Mouse (Mus musculus) frontal cortex, adult 2 months (tissue): ENCODE measurements around the gene Olfr450. TPM values are rescaled to one million over a fixed set of nuclear protein-coding genes. Genes with fewer than 3 reads are reported as not detected.
A peak's percentile ranks its signal among the peaks of the same experiment; 100 is the strongest.

ENCODE experiments used
- DNase-seq, 2 experiments: peaks; one replicate each; pipeline ENCODE4 v3.0.0; 2022; ENCODE audit warnings: low spot score in 1 of 2; ENCODE audit errors: extremely low spot score in 1 of 2
- polyA plus RNA-seq: library from polyadenylated mRNA; depleted of rRNA; stranded (reverse); fragments of >200 nt; gene quantifications from 2 replicates; pipeline ENCODE4 v1.2.3, GENCODE M21; 2012; rRNA removed

Gene Olfr450
- polyA plus RNA-seq, result not detected in 2 replicates

DNA sequence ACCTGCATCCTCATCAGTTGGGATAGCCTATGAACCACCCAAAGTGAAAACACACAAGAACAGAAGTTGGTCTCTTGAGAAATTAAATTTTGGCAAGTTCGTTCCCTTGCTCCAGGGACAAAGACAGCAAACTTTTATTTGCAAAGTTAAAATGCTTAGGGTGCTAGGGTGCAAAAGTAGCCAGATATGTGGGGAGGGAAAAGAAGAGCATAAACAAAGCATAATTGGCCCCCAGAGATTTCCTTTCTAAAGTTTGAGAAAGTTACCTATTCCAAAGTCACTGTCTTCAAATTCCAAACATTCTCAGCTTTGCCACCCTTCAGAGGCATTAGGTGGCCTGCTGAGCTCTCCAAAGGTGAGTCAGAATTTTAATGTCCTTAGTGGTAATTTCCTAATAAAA, at the start of gene Olfr450:
TSS of gene Olfr450 (plus strand) at position 301 of the 400 bp plus-strand sequence.
- no peak for DNase-seq

DNA sequence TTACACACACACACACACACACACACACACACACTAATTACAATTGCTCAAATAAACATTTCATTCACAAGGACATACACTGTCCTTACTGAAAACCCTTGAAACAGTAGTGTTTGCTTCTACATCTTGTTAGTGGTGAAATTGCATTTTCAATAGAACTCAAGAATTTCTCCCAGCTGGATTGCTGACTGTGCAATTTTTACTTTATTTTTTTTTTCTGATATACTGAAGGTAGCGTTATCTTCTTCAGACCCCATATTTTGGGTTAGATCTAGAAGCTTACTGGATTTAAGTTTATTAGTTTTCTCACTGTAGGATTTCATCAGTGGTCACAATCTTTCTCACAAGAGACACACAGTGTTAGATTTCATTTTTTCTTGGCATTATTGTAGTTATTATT, 34.7 kb upstream of the Olfr450 start:
- no peak for DNase-seq

DNA sequence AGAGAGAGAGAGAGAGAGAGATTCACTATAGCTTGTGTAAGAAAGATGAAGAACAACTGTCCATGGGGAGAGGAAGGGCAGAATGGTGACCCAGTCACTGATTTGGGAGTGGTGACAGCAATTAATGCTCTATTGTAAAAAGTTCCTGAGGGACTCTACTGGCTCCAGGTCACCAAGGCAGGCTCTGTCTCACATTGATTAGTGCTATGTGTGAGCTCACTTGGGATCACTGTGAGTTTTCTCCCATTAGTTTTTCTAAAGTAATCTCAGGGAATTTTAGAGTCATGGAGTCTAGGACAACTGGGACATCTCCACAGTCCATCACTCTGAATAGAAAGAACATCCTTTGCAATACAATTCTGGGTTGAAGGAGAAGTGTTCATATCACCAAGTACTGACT, 26.9 kb upstream of the Olfr450 start, which contains the start of gene Olfr452:
TSS of gene Olfr452 (plus strand) at position 301 of the 400 bp plus-strand sequence.
- no peak for DNase-seq

DNA sequence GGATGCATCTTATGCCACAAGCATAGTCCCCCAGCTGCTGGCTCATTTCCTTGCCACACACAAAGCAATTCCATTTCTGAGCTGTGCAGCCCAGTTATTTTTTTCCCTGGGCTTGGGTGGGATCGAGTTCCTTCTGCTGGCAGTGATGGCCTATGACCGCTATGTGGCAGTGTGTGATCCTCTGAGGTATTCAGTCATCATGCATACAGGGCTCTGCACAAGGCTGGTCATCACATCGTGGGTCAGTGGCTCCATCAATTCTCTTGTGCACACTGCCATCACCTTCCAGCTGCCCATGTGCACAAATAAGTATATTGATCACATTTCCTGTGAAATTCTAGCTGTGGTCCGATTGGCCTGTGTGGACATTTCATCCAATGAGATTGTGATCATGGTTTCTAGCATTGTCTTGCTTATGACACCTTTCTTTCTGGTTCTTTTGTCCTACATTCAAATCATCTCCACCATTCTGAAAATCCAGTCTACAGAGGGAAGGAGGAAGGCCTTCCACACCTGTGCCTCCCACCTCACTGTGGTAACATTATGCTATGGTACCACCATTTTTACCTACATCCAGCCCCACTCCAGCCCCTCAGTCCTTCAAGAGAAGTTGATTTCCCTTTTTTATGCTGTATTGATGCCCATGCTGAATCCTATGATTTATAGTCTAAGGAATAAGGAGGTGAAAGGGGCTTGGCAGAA, 21.3 kb upstream of the Olfr450 start:
- no peak for DNase-seq

DNA sequence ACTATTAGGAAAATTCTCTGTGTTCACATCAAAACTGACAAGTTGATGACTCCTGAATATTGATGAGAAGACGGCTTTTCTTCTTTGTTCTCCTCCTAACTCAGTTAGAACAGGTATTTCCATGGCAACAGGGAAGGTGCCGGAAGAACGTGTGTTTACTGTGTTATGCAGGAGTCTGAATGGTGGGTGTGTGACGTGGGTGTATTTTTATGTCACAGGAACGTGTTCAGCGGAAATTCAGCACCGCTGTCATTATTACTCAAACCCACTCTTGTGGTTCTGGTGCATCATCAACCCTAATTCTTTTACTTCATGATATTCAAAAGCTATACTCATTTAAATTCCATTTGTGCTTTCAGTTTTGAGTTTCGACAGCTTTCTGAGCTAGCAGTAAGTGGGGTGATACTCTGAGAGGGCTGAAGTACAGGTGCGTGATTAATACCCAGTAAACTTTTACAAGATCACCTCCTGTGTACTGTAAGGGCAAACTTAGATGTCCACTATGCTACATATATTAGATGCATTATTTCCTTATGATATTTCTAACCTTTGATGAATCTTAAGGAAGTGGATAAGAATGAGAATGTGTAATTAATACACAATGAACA, 20.7 kb upstream of the Olfr450 start:
- peak in 1 of 2 experiments; percentile 25 for DNase-seq

DNA sequence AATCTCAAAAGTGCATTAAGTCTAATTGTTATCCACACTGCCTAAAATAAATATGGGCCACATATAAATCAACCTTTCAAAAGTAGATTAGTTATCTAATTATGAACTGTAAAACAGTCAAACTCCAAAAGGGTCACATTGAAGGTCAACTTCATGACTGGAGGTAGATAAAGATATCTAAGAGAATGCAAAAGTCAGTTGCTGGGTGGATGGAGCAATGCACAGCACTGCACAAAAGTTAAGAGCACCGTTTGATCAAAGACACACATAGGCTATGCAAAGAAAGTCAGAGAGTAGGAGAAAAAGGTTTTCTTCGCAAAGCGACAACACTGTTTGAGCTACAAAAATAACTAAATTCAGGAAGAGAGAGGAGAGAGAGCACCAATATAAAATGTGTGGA, 16.8 kb upstream of the Olfr450 start:
- no peak for DNase-seq

DNA sequence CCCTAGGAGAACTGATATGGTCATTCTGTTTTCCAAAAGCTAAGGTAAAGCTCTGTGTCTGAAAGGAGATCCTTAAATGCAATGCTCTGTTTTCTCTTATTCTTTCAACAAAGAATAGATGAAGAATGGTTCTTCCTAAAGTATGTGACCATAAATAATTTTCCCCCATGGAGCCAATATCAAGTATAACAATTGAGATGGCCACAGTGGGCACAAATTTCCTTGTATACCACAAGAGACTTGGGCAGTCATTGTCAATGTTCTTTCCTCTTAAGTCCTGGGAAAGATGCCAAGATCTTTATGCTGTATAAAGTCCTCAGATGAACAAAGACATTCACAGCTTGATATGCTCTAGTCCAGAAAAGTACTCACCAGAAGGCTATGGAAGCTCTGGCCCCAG, 22.3 kb downstream of the Olfr450 start, which contains the start of gene Olfr449:
TSS of gene Olfr449 (plus strand) at position 301 of the 400 bp plus-strand sequence.
- no peak for DNase-seq

DNA sequence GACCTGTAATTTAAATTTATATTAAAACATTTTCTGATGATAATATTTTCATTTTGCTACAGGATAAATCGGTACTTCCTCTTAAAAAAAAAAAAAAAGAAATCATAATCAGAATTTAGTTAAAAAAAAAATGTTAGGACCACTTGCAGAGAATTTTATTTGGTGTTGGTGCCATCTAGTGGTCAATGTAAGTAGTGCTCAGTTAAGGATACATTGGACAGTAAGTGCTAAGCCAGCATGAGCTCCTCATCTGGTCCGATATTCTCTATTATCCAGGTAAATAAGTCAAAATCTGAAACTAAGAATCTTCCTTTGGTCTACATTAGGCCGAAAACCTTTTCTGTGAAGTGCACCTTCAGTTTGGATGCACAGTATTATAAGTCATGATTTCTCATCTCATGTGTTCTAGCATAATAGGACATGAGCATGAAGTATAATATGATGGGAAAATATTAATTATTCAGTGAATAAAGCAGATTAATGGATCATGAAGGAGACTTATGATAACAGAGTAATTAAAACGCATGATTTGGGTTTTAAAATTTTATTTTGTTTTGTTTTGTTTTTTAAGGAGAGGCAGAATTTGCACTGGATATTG, 48.6 kb downstream of the Olfr450 start:
- DNase-seq, result peak; percentile 14 to 88

Other genes with a start within 250 kb of the Olfr450 start
- gene Tcaf3, start 214.2 kb upstream of the Olfr450 start, polyA plus RNA-seq, result not detected in 2 replicates
- gene Tcaf2, start 166.7 kb upstream of the Olfr450 start, polyA plus RNA-seq, result 0.62 and 0.63 TPM in 2 replicates
- gene Tcaf1, start 101.9 kb upstream of the Olfr450 start, polyA plus RNA-seq, result 107 and 119 TPM in 2 replicates
- not detected in 2 replicates for gene Olfr453, start 72.6 kb upstream of the Olfr450 start, polyA plus RNA-seq
- gene Olfr38, start 55.5 kb upstream of the Olfr450 start, polyA plus RNA-seq, result not detected in 2 replicates
- gene Olfr452, start 26.8 kb upstream of the Olfr450 start, polyA plus RNA-seq, result not detected in 2 replicates
- 0.13 TPM in 1 of 2 replicates, not detected in the other for gene Olfr449, start 22.4 kb downstream of the Olfr450 start, polyA plus RNA-seq
- gene Olfr448, start 78.5 kb downstream of the Olfr450 start, polyA plus RNA-seq, result not detected in 2 replicates
- not detected in 2 replicates for gene Olfr447, start 96.9 kb downstream of the Olfr450 start, polyA plus RNA-seq
- gene Olfr446, start 109.4 kb downstream of the Olfr450 start, polyA plus RNA-seq, result not detected in 2 replicates
- not detected in 2 replicates for gene Olfr444, start 137.1 kb downstream of the Olfr450 start, polyA plus RNA-seq